Mouse (Mus musculus): ENCODE results near the gene Fbln2. TPM values are rescaled to one million over a fixed set of nuclear protein-coding genes. Genes with fewer than 3 reads are reported as not detected.
"Not testable (repeated sequence)": the region's sequence is repeated elsewhere in the genome, so short reads cannot be mapped to it uniquely, and the experiment has no call there.

The Fbln2 gene
- 29.5 and 32.1 TPM in 2 replicates for polyA plus RNA-seq (2015; fragmentation: Nextera tagmentation; extraction: Ambion mirVana)

GRCm38 (mm10) chr6:91212155-91212554, at the start of gene Fbln2:
Gene Fbln2 (plus strand): TSS chr6:91212455.
- not testable (repeated sequence) for DNase-seq (ENCODE audit: low spot score); H3K27me3 ChIP-seq (ENCODE audit: control insufficient read depth, insufficient read depth, low read length); H3K27ac ChIP-seq (replicated peaks); H3K36me3 ChIP-seq (ENCODE audit: control insufficient read depth, insufficient read depth, low read length); ATAC-seq (ENCODE audit: low FRiP score, low TSS enrichment); H3K4me1 ChIP-seq (replicated peaks; ENCODE audit: control insufficient read depth, insufficient read depth); H3K9me3 ChIP-seq (ENCODE audit: control insufficient read depth, low read length)
- Histone ChIP-seq H3K4me3 (ENCODE audit: low read depth, low read length) (peak within 1 kb of the TSS; percentile 27), H3K9ac (ENCODE audit: low read length) (peak within 1 kb of the TSS; percentile 27; the same call in 1 of the 2 replicates), H3K4me2 (replicated peaks; ENCODE audit: low read depth) (peak within 1 kb of the TSS; percentile 56)

GRCm38 (mm10) chr6:91163195-91163911, 48.9 kb upstream of the Fbln2 start:
- Histone ChIP-seq H3K27ac (replicated peaks) (no peak overlapping the region), H3K9me3 (ENCODE audit: control insufficient read depth, low read length) (no peaks in the 10 kb centered on the region), H3K9ac (ENCODE audit: low read length) (no peak overlapping the region), H3K36me3 (ENCODE audit: control insufficient read depth, insufficient read depth, low read length) (no peaks in the 10 kb centered on the region), H3K4me2 (replicated peaks; ENCODE audit: low read depth) (no peak overlapping the region), H3K4me1 (replicated peaks; ENCODE audit: control insufficient read depth, insufficient read depth) (no peaks in the 10 kb centered on the region), H3K27me3 (ENCODE audit: control insufficient read depth, insufficient read depth, low read length) (no peaks in the 10 kb centered on the region), H3K4me3 (ENCODE audit: low read depth, low read length) (no peak overlapping the region)
- no peak for ATAC-seq (ENCODE audit: low FRiP score, low TSS enrichment)
- 75% methylated on average over 5 of the region's 5 CpGs for WGBS
- DNase-seq (ENCODE audit: low spot score), result no peak
- TF ChIP-seq EP300 (optimal IDR thresholded peaks at IDR 0.05) (no peak), CTCF (IDR thresholded peaks at IDR 0.05; ENCODE audit: low read depth) (no peak)

GRCm38 (mm10) chr6:91164584-91164983, 47.7 kb upstream of the Fbln2 start:
- H3K36me3 ChIP-seq (ENCODE audit: control insufficient read depth, insufficient read depth, low read length), result no peaks in the 10 kb centered on the region; the same call in 1 of the 2 replicates
- TF ChIP-seq CTCF (IDR thresholded peaks at IDR 0.05; ENCODE audit: low read depth) (0 out of 2 replicates have a peak, but pooled peaks have one; percentile 19), EP300 (optimal IDR thresholded peaks at IDR 0.05) (no peak)
- no peaks in the 10 kb centered on the region for H3K27me3 ChIP-seq (ENCODE audit: control insufficient read depth, insufficient read depth, low read length)
- ATAC-seq (ENCODE audit: low FRiP score, low TSS enrichment) (no peak), DNase-seq (ENCODE audit: low spot score) (no peak)
- H3K9me3 ChIP-seq (ENCODE audit: control insufficient read depth, low read length), result no peaks in the 10 kb centered on the region
- H3K4me3 ChIP-seq (ENCODE audit: low read depth, low read length), result no peak overlapping the region
- H3K4me1 ChIP-seq (replicated peaks; ENCODE audit: control insufficient read depth, insufficient read depth), result no peaks in the 10 kb centered on the region
- WGBS, result 86% methylated on average over 2 of the region's 2 CpGs
- H3K27ac ChIP-seq (replicated peaks), result no peak overlapping the region
- H3K9ac ChIP-seq (ENCODE audit: low read length), result no peak overlapping the region
- no peak overlapping the region for H3K4me2 ChIP-seq (replicated peaks; ENCODE audit: low read depth)

GRCm38 (mm10) chr6:91165210-91165609, 47.0 kb upstream of the Fbln2 start:
- H3K36me3 ChIP-seq (ENCODE audit: control insufficient read depth, insufficient read depth, low read length), result no peaks in the 10 kb centered on the region; the same call in 1 of the 2 replicates
- no peaks in the 10 kb centered on the region for H3K9me3 ChIP-seq (ENCODE audit: control insufficient read depth, low read length)
- no peak overlapping the region for H3K4me3 ChIP-seq (ENCODE audit: low read depth, low read length)
- no peak for ATAC-seq (ENCODE audit: low FRiP score, low TSS enrichment)
- no peak overlapping the region for H3K4me2 ChIP-seq (replicated peaks; ENCODE audit: low read depth)
- no peaks in the 10 kb centered on the region for H3K4me1 ChIP-seq (replicated peaks; ENCODE audit: control insufficient read depth, insufficient read depth)
- 32% methylated on average over 3 of the region's 3 CpGs for WGBS
- H3K9ac ChIP-seq (ENCODE audit: low read length), result 0 out of 2 replicates have a peak overlapping the region, but pooled peaks have one; percentile 8
- no peaks in the 10 kb centered on the region for H3K27me3 ChIP-seq (ENCODE audit: control insufficient read depth, insufficient read depth, low read length)
- no peak overlapping the region for H3K27ac ChIP-seq (replicated peaks)
- peak; percentile 69 for DNase-seq (ENCODE audit: low spot score)
- TF ChIP-seq EP300 (optimal IDR thresholded peaks at IDR 0.05) (no peak), CTCF (IDR thresholded peaks at IDR 0.05; ENCODE audit: low read depth) (peak; percentile 94)

GRCm38 (mm10) chr6:91167828-91168227, 44.4 kb upstream of the Fbln2 start:
- TF ChIP-seq CTCF (IDR thresholded peaks at IDR 0.05; ENCODE audit: low read depth), result peak; percentile 53
- no peak for TF ChIP-seq EP300 (optimal IDR thresholded peaks at IDR 0.05)
- DNase-seq (ENCODE audit: low spot score) (no peak), ATAC-seq (ENCODE audit: low FRiP score, low TSS enrichment) (0 out of 2 replicates have a peak, but pooled peaks have one; percentile 8)
- H3K4me3 ChIP-seq (ENCODE audit: low read depth, low read length), result no peak overlapping the region
- no peak overlapping the region for H3K4me2 ChIP-seq (replicated peaks; ENCODE audit: low read depth)
- 48% methylated on average over 3 of the region's 3 CpGs for WGBS
- H3K4me1 ChIP-seq (replicated peaks; ENCODE audit: control insufficient read depth, insufficient read depth), result no peaks in the 10 kb centered on the region
- H3K27ac ChIP-seq (replicated peaks), result no peak overlapping the region
- no peaks in the 10 kb centered on the region for H3K9me3 ChIP-seq (ENCODE audit: control insufficient read depth, low read length)
- no peak overlapping the region for H3K9ac ChIP-seq (ENCODE audit: low read length)
- peaks cover 5% of the 10 kb centered on the region; the same call in 1 of the 2 replicates for H3K36me3 ChIP-seq (ENCODE audit: control insufficient read depth, insufficient read depth, low read length)
- no peaks in the 10 kb centered on the region for H3K27me3 ChIP-seq (ENCODE audit: control insufficient read depth, insufficient read depth, low read length)

- DNase-seq (ENCODE audit: low spot score), result no peak
- no peak for ATAC-seq (ENCODE audit: low FRiP score, low TSS enrichment)
- no peak overlapping the region for H3K4me3 ChIP-seq (ENCODE audit: low read depth, low read length)
- H3K27ac ChIP-seq (replicated peaks), result no peak overlapping the region
- no peak for TF ChIP-seq CTCF (IDR thresholded peaks at IDR 0.05; ENCODE audit: low read depth)
- no peak for TF ChIP-seq EP300 (optimal IDR thresholded peaks at IDR 0.05)
- no peak overlapping the region for H3K4me2 ChIP-seq (replicated peaks; ENCODE audit: low read depth)
- no peaks in the 10 kb centered on the region for H3K9me3 ChIP-seq (ENCODE audit: control insufficient read depth, low read length)
- H3K36me3 ChIP-seq (ENCODE audit: control insufficient read depth, insufficient read depth, low read length), result peaks cover 5% of the 10 kb centered on the region; the same call in 1 of the 2 replicates
- H3K27me3 ChIP-seq (ENCODE audit: control insufficient read depth, insufficient read depth, low read length), result no peaks in the 10 kb centered on the region
- no peaks in the 10 kb centered on the region for H3K4me1 ChIP-seq (replicated peaks; ENCODE audit: control insufficient read depth, insufficient read depth)
- 84% methylated on average over 8 of the region's 8 CpGs for WGBS
- H3K9ac ChIP-seq (ENCODE audit: low read length), result no peak overlapping the region
These were observed 43.1 kb upstream of the Fbln2 start for GRCm38 (mm10) chr6:91169129-91169528.
